Mouse (Mus musculus) neural tube, embryonic 14.5 days (tissue): ENCODE results near the gene Gm36176. TPM values are rescaled to one million over a fixed set of nuclear protein-coding genes. Genes with fewer than 3 reads are reported as not detected.
A peak's percentile ranks its signal among the peaks of the same experiment; 100 is the strongest.

Experiments
- ATAC-seq: fragments of 200-750 bp; cut with Nextera tagmentation; 2 replicates; pipeline ENCODE4 v1.8.0; 2017; ENCODE audit warnings: low read depth, mild to moderate bottlenecking, moderate TSS enrichment, moderate library complexity
- H3K27ac ChIP-seq: fragments of 300-500 bp; sonication (generic); 2 replicates; pipeline ENCODE4 v1.5.1; 2014; ENCODE audit warnings: low read depth, mild to moderate bottlenecking, control low read depth, low read length, moderate library complexity, mixed read lengths
- H3K27me3 ChIP-seq: fragments of 300-500 bp; sonication (generic); 2 replicates; pipeline ENCODE4 v1.6.1; 2014; ENCODE audit warnings: low read length; ENCODE audit not compliant: control insufficient read depth, insufficient read depth
- H3K36me3 ChIP-seq: fragments of 300-500 bp; sonication (generic); 2 replicates; pipeline ENCODE4 v1.6.1; 2014; ENCODE audit warnings: low read length, mixed read lengths; ENCODE audit not compliant: control insufficient read depth, insufficient read depth
- H3K4me1 ChIP-seq: fragments of 300-500 bp; sonication (generic); 2 replicates; pipeline ENCODE4 v1.6.1; 2014; ENCODE audit warnings: low read length; ENCODE audit not compliant: control insufficient read depth, insufficient read depth
- H3K4me2 ChIP-seq: fragments of 300-500 bp; sonication (generic); 2 replicates; pipeline ENCODE4 v1.6.1; 2014; ENCODE audit warnings: mild to moderate bottlenecking, low read depth, low read length, control low read depth
- H3K4me3 ChIP-seq: fragments of 300-500 bp; sonication (generic); 2 replicates; pipeline ENCODE4 v1.5.1; 2014; ENCODE audit warnings: low read depth, low read length, control low read depth, mixed read lengths
- H3K9ac ChIP-seq: fragments of 300-500 bp; sonication (generic); replicated peaks from 2 replicates; pipeline ENCODE4 v1.6.1; 2014; ENCODE audit warnings: low read depth, mild to moderate bottlenecking, control low read depth, low read length, mixed read lengths
- H3K9me3 ChIP-seq: fragments of 300-500 bp; sonication (generic); 2 replicates; pipeline ENCODE4 v1.6.1; 2016; ENCODE audit warnings: low read length; ENCODE audit not compliant: control insufficient read depth
- WGBS: fragments of 180-500 bp; shearing (Covaris S2); extraction: QIAGEN DNeasy Blood & Tissue Kit; methylation state at CpG from one replicate; pipeline ENCODE4 v1.1.7; 2014; 5-methylcytosine and 5-hydroxymethylcytosine counted together
- polyA plus RNA-seq: library from polyadenylated mRNA; unstranded; fragments of >200 nt; fragmentation: Nextera tagmentation; extraction: Ambion mirVana; gene quantifications from 2 replicates; pipeline ENCODE4 v1.2.1, GENCODE M21; 2014

The Gm36176 gene
- polyA plus RNA-seq, 1 experiment from 2014 or later, result not detected

- peak overlapping the region; percentile 0; the same call in 1 of the 2 replicates for H3K4me2 ChIP-seq
- H3K9ac ChIP-seq, result no peak overlapping the region
- ATAC-seq, result peak; percentile 34; the same call in 1 of the 2 replicates
- no peaks in the 10 kb centered on the region for H3K27me3 ChIP-seq
- no peaks in the 10 kb centered on the region for H3K36me3 ChIP-seq
- H3K9me3 ChIP-seq, result no peaks in the 10 kb centered on the region
- no peaks in the 10 kb centered on the region for H3K4me1 ChIP-seq
- H3K4me3 ChIP-seq, result no peak overlapping the region
- WGBS, result 38% methylated on average over 11 of the region's 11 CpGs
- H3K27ac ChIP-seq, result no peak overlapping the region
Measured at GRCm38 (mm10) chr10:77864762-77865143, 18.1 kb downstream of the Gm36176 start.

- Histone ChIP-seq H3K27ac (no peak overlapping the region), H3K9ac (no peak overlapping the region), H3K36me3 (no peaks in the 10 kb centered on the region), H3K9me3 (no peaks in the 10 kb centered on the region), H3K4me2 (no peak overlapping the region), H3K4me3 (no peak overlapping the region), H3K4me1 (no peaks in the 10 kb centered on the region), H3K27me3 (no peaks in the 10 kb centered on the region)
- 28% methylated on average over 1 of the region's 1 CpGs for WGBS
- no peak for ATAC-seq
Measured at GRCm38 (mm10) chr10:77867546-77867945, 20.9 kb downstream of the Gm36176 start.

GRCm38 (mm10) chr10:77869651-77870050, 23.0 kb downstream of the Gm36176 start:
- Histone ChIP-seq H3K4me1 (no peaks in the 10 kb centered on the region), H3K4me2 (no peak overlapping the region), H3K9me3 (no peaks in the 10 kb centered on the region), H3K4me3 (no peak overlapping the region), H3K9ac (no peak overlapping the region), H3K27me3 (no peaks in the 10 kb centered on the region), H3K36me3 (no peaks in the 10 kb centered on the region), H3K27ac (no peak overlapping the region)
- ATAC-seq, result no peak
- WGBS, result 88% methylated on average over 7 of the region's 7 CpGs

GRCm38 (mm10) chr10:77878985-77879384, 32.4 kb downstream of the Gm36176 start:
- ATAC-seq, result no peak
- Histone ChIP-seq H3K4me3 (no peak overlapping the region), H3K4me1 (no peaks in the 10 kb centered on the region), H3K9me3 (no peaks in the 10 kb centered on the region), H3K9ac (no peak overlapping the region), H3K36me3 (no peaks in the 10 kb centered on the region), H3K27me3 (no peaks in the 10 kb centered on the region), H3K27ac (no peak overlapping the region), H3K4me2 (no peak overlapping the region)
- WGBS, result 64% methylated on average over 6 of the region's 6 CpGs

- Histone ChIP-seq H3K9ac (no peak overlapping the region), H3K27ac (no peak overlapping the region), H3K4me3 (no peak overlapping the region), H3K9me3 (no peaks in the 10 kb centered on the region), H3K4me1 (no peaks in the 10 kb centered on the region), H3K4me2 (no peak overlapping the region), H3K27me3 (no peaks in the 10 kb centered on the region), H3K36me3 (no peaks in the 10 kb centered on the region)
- ATAC-seq, result no peak
- 82% methylated on average over 3 of the region's 3 CpGs for WGBS
Measured at GRCm38 (mm10) chr10:77880305-77880704, 33.7 kb downstream of the Gm36176 start.

GRCm38 (mm10) chr10:77882553-77882952, 36.0 kb downstream of the Gm36176 start:
- 87% methylated on average over 5 of the region's 5 CpGs for WGBS
- H3K27ac ChIP-seq, result no peak overlapping the region
- no peak for ATAC-seq
- no peak overlapping the region for H3K4me3 ChIP-seq
- H3K4me2 ChIP-seq, result no peak overlapping the region
- no peaks in the 10 kb centered on the region for H3K4me1 ChIP-seq
- H3K9ac ChIP-seq, result no peak overlapping the region
- no peaks in the 10 kb centered on the region for H3K9me3 ChIP-seq
- no peaks in the 10 kb centered on the region for H3K36me3 ChIP-seq
- no peaks in the 10 kb centered on the region for H3K27me3 ChIP-seq

GRCm38 (mm10) chr10:77886007-77886747, 39.6 kb downstream of the Gm36176 start:
- Histone ChIP-seq H3K4me2 (no peak overlapping the region), H3K27ac (no peak overlapping the region), H3K4me3 (no peak overlapping the region), H3K9me3 (no peaks in the 10 kb centered on the region), H3K36me3 (no peaks in the 10 kb centered on the region), H3K27me3 (no peaks in the 10 kb centered on the region), H3K4me1 (no peaks in the 10 kb centered on the region), H3K9ac (no peak overlapping the region)
- no peak for ATAC-seq
- 64% methylated on average over 12 of the region's 12 CpGs for WGBS

DNA sequence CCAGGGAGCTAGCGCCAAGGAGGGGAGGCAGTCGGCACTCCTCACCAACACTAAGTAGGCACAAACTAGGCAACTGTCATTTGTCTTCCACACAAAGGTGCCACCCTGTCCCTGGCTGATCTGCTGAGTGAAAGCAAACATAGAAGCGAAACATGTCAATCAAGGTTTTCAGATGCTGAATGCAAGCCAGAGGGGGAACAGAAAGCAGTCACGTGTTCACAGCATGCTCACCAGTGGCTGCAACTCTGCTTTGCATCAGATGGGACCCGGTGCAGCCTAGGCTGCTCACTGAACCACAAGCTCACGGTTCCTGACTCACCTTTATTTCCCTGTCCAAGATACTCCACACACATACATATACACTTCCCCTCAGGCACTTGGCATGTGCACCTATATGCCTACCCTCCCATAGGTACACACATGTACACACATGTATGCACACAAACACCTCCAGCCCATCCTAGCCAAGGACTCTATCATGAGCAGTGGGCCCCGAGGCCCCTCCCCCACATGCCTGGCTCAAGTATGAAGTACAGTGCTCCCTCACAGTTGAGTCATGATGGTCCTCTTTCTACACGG, 44.5 kb downstream of the Gm36176 start:
- no peak overlapping the region for H3K27ac ChIP-seq
- no peaks in the 10 kb centered on the region for H3K9me3 ChIP-seq
- H3K27me3 ChIP-seq, result no peaks in the 10 kb centered on the region
- 91% methylated on average over 8 of the region's 8 CpGs for WGBS
- no peaks in the 10 kb centered on the region for H3K4me1 ChIP-seq
- no peak overlapping the region for H3K4me2 ChIP-seq
- no peak for ATAC-seq
- H3K36me3 ChIP-seq, result no peaks in the 10 kb centered on the region
- no peak overlapping the region for H3K4me3 ChIP-seq
- H3K9ac ChIP-seq, result no peak overlapping the region

- WGBS, result 64% methylated on average over 5 of the region's 5 CpGs
- Histone ChIP-seq H3K4me3 (no peak overlapping the region), H3K9me3 (no peaks in the 10 kb centered on the region), H3K4me2 (no peak overlapping the region), H3K9ac (no peak overlapping the region), H3K27me3 (no peaks in the 10 kb centered on the region), H3K27ac (no peak overlapping the region), H3K4me1 (0 out of 2 replicates have a peak, but pooled peaks cover 4% of the 10 kb centered on the region), H3K36me3 (no peaks in the 10 kb centered on the region)
- ATAC-seq, result no peak
Measured at GRCm38 (mm10) chr10:77895562-77895961, 49.0 kb downstream of the Gm36176 start.
